Mouse (Mus musculus): ENCODE data around the gene Hist3h2ba. TPM values are rescaled to one million over a fixed set of nuclear protein-coding genes. Genes with fewer than 3 reads are reported as not detected.

The Hist3h2ba gene
- polyA plus RNA-seq, 1 experiment, result 5.3 TPM

DNA sequence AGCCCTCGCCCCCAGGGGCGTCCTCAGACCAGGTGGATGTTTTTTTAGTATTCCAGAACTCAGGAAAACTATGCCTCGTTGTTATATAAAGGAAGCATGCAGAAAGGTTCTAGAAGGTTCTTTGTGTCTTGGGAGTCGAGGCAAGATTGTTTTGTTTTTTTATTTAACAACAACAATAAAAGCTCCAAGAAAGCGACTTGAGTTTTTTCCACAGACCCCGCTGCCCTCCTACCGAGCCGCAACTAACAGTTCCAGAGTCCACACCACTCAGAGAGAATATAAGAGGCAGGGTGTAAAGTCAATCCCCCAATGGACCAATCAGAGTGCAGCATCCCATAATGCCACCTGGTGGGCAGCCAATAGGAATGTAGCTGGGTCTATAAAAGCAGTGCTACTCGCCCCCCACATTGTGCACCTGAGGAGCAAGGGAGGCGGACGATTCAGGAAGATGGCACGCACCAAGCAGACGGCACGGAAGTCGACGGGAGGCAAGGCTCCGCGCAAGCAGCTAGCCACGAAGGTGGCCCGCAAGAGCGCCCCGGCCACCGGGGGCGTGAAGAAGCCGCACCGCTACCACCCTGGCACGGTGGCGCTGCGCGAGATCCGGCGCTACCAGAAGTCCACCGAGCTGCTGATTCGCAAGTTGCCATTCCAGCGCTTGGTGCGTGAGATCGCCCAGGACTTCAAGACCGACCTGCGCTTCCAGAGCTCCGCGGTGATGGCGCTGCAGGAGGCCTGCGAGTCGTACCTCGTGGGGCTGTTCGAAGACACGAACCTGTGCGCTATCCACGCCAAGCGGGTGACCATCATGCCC is 12.9 kb downstream of the Hist3h2ba start:
- H3K4me1 ChIP-seq, result peaks cover 52% of the 10 kb centered on the region
- TF ChIP-seq FLI1 (IDR thresholded peaks at IDR 0.05; ENCODE audit: low read length) (no peak), GATA1 (IDR thresholded peaks at IDR 0.05; ENCODE audit: borderline replicate concordance, low read length) (no peak)
- H3K4me3 ChIP-seq (replicated peaks), result peak overlapping the region; percentile 2
- peaks cover 13% of the 10 kb centered on the region for H3K9me3 ChIP-seq
- peaks cover 31% of the 10 kb centered on the region for H3K36me3 ChIP-seq (replicated peaks; ENCODE audit: low read length)
- peaks cover 32% of the 10 kb centered on the region for H3K27me3 ChIP-seq (replicated peaks)

- H3K4me3 ChIP-seq (replicated peaks), result no peak overlapping the region
- TF ChIP-seq GATA1 (IDR thresholded peaks at IDR 0.05; ENCODE audit: borderline replicate concordance, low read length) (no peak), FLI1 (IDR thresholded peaks at IDR 0.05; ENCODE audit: low read length) (no peak)
- H3K36me3 ChIP-seq (replicated peaks; ENCODE audit: low read length), result peaks cover 29% of the 10 kb centered on the region
- peaks cover 32% of the 10 kb centered on the region for H3K27me3 ChIP-seq (replicated peaks)
- peaks cover 38% of the 10 kb centered on the region for H3K4me1 ChIP-seq
- H3K9me3 ChIP-seq, result peaks cover 13% of the 10 kb centered on the region
Observed at GRCm38 (mm10) chr11:58963543-58963942, 14.8 kb downstream of the Hist3h2ba start.

DNA sequence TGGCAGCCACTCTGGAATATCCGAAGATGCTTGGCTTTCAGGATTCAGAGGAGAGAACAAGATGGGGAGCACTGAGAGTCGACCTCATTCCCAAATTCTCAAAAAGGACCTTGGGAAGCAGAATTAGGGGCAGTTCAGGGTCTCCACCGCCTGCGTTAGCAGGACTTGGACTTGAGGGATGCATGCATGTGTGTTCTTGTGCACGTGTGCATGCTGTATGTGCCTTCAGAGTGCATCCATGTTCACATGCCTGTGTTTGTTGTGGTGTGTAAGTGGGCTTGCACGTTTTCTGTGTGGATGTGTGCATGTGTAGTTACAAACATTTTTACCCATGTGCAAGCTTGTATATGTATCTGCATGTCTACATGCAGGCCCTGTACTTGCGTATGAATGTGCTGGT is 15.5 kb downstream of the Hist3h2ba start:
- no peak for TF ChIP-seq FLI1 (IDR thresholded peaks at IDR 0.05; ENCODE audit: low read length)
- no peak for TF ChIP-seq GATA1 (IDR thresholded peaks at IDR 0.05; ENCODE audit: borderline replicate concordance, low read length)
- Histone ChIP-seq H3K4me1 (peaks cover 37% of the 10 kb centered on the region), H3K27me3 (replicated peaks) (peaks cover 32% of the 10 kb centered on the region), H3K9me3 (peaks cover 13% of the 10 kb centered on the region), H3K36me3 (replicated peaks; ENCODE audit: low read length) (peaks cover 32% of the 10 kb centered on the region), H3K4me3 (replicated peaks) (no peak overlapping the region)

GRCm38 (mm10) chr11:58965001-58965760 is 16.5 kb downstream of the Hist3h2ba start:
- H3K27me3 ChIP-seq (replicated peaks), result peaks cover 32% of the 10 kb centered on the region
- no peak overlapping the region for H3K4me3 ChIP-seq (replicated peaks)
- peaks cover 13% of the 10 kb centered on the region for H3K9me3 ChIP-seq
- H3K36me3 ChIP-seq (replicated peaks; ENCODE audit: low read length), result peaks cover 42% of the 10 kb centered on the region
- TF ChIP-seq FLI1 (IDR thresholded peaks at IDR 0.05; ENCODE audit: low read length) (no peak), GATA1 (IDR thresholded peaks at IDR 0.05; ENCODE audit: borderline replicate concordance, low read length) (no peak)
- peaks cover 36% of the 10 kb centered on the region for H3K4me1 ChIP-seq

- no peak overlapping the region for H3K4me3 ChIP-seq (replicated peaks)
Observed at GRCm38 (mm10) chr11:58967346-58967745, 18.6 kb downstream of the Hist3h2ba start.

GRCm38 (mm10) chr11:58968551-58968950 is 19.8 kb downstream of the Hist3h2ba start:
- Histone ChIP-seq H3K36me3 (replicated peaks; ENCODE audit: low read length) (peaks cover 59% of the 10 kb centered on the region), H3K9me3 (no peaks in the 10 kb centered on the region), H3K27me3 (replicated peaks) (peaks cover 11% of the 10 kb centered on the region), H3K4me3 (replicated peaks) (no peak overlapping the region), H3K4me1 (peaks cover 46% of the 10 kb centered on the region)
- TF ChIP-seq FLI1 (IDR thresholded peaks at IDR 0.05; ENCODE audit: low read length) (no peak), GATA1 (IDR thresholded peaks at IDR 0.05; ENCODE audit: borderline replicate concordance, low read length) (no peak)

More at GRCm38 (mm10) chr11:58967346-58967745, 18.6 kb downstream of the Hist3h2ba start:
- Histone ChIP-seq H3K9me3 (peaks cover under 1% of the 10 kb centered on the region; the same call in 1 of the 2 replicates), H3K27me3 (replicated peaks) (peaks cover 21% of the 10 kb centered on the region), H3K36me3 (replicated peaks; ENCODE audit: low read length) (peaks cover 55% of the 10 kb centered on the region), H3K4me1 (peaks cover 49% of the 10 kb centered on the region)
- TF ChIP-seq GATA1 (IDR thresholded peaks at IDR 0.05; ENCODE audit: borderline replicate concordance, low read length), result no peak
- TF ChIP-seq FLI1 (IDR thresholded peaks at IDR 0.05; ENCODE audit: low read length), result no peak

- peaks cover 44% of the 10 kb centered on the region for H3K4me1 ChIP-seq
- H3K36me3 ChIP-seq (replicated peaks; ENCODE audit: low read length), result peaks cover 59% of the 10 kb centered on the region
- peaks cover 7% of the 10 kb centered on the region for H3K27me3 ChIP-seq (replicated peaks)
- H3K9me3 ChIP-seq, result no peaks in the 10 kb centered on the region
- TF ChIP-seq FLI1 (IDR thresholded peaks at IDR 0.05; ENCODE audit: low read length) (no peak), GATA1 (IDR thresholded peaks at IDR 0.05; ENCODE audit: borderline replicate concordance, low read length) (no peak)
- H3K4me3 ChIP-seq (replicated peaks), result no peak overlapping the region
Observed at GRCm38 (mm10) chr11:58969027-58969426, 20.3 kb downstream of the Hist3h2ba start.

DNA sequence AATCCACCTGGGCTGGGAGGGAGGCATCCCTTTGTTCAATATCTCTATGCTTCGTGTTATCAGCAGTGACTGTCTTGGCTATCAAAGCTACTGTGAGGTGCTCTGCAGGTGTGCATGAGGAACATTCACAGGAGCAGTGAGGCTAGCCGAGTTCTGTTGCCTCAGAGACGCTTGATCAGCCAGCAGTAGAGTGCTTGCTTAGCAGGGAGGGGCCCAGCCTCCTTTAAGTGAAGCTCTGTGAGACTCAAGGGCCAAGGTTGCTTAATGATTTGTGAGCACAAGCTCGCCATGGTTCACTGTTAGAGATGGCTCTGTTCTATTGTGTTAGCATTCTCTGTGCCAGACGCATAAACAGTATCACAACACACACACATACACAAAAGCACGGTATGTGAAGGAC is 20.9 kb downstream of the Hist3h2ba start:
- H3K36me3 ChIP-seq (replicated peaks; ENCODE audit: low read length), result peaks cover 63% of the 10 kb centered on the region
- H3K4me1 ChIP-seq, result peaks cover 48% of the 10 kb centered on the region
- H3K4me3 ChIP-seq (replicated peaks), result no peak overlapping the region
- no peak for TF ChIP-seq FLI1 (IDR thresholded peaks at IDR 0.05; ENCODE audit: low read length)
- TF ChIP-seq GATA1 (IDR thresholded peaks at IDR 0.05; ENCODE audit: borderline replicate concordance, low read length), result no peak
- H3K27me3 ChIP-seq (replicated peaks), result peaks cover 5% of the 10 kb centered on the region
- no peaks in the 10 kb centered on the region for H3K9me3 ChIP-seq

- Histone ChIP-seq H3K27me3 (replicated peaks) (no peaks in the 10 kb centered on the region), H3K4me3 (replicated peaks) (no peak overlapping the region), H3K36me3 (replicated peaks; ENCODE audit: low read length) (peaks cover 63% of the 10 kb centered on the region), H3K9me3 (no peaks in the 10 kb centered on the region), H3K4me1 (peaks cover 51% of the 10 kb centered on the region)
- TF ChIP-seq GATA1 (IDR thresholded peaks at IDR 0.05; ENCODE audit: borderline replicate concordance, low read length), result no peak
- TF ChIP-seq FLI1 (IDR thresholded peaks at IDR 0.05; ENCODE audit: low read length), result no peak
Observed at GRCm38 (mm10) chr11:58970831-58971530, 22.3 kb downstream of the Hist3h2ba start.

Data from megakaryocyte, embryonic 14.5 days (primary cell).